In the genomic region with DNA sequence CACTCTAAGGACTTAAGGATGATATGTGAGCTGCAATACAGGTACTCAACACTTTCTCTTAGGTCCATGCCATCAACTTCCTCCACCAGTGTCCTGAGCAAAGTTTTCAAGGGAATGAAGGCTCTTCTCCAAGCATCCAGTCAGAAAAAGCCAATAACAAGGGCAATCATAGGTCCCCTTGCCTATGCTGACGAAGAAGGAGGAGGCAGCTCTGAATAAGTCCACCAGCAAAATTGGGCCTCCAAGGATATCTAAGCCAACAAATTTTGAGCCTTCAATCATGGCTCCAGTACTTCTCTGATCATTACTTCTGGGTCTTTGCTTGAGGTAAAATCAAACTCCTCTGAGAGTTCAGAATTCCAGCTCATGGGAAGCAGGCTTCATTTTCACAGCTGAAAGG, we compare ENCODE assay signal across 8 mouse cellular contexts.
DNase-seq lines count a peak whose midpoint lies in the region; TF ChIP-seq lines count a peak whose summit lies in the region.
"Not testable (repeated sequence)": the region's sequence is repeated elsewhere in the genome, so short reads cannot be mapped to it uniquely, and the experiment has no call there.

No protein-coding gene starts in this region.

- not testable (repeated sequence) for H3K4me1 ChIP-seq in heart, adult 2 months (ENCODE audit: control insufficient read depth, insufficient read depth, low read length)

- TF ChIP-seq POLR2A in heart, adult 2 months (IDR thresholded peaks at IDR 0.05; ENCODE audit: insufficient read depth, low read depth, low read length), result not testable (repeated sequence)

- TF ChIP-seq CTCF in heart, adult 2 months (IDR thresholded peaks at IDR 0.05), result not testable (repeated sequence)

- not testable (repeated sequence) for TF ChIP-seq EP300 in heart, adult 2 months (IDR thresholded peaks at IDR 0.05; ENCODE audit: insufficient read depth, low read depth, low read length)

- not testable (repeated sequence) for H3K4me3 ChIP-seq in heart, adult 2 months

- 43% methylated on average over 1 of the region's 1 CpGs for WGBS in heart, adult 2 months

- not testable (repeated sequence) for H3K27me3 ChIP-seq in heart, adult 2 months (ENCODE audit: control insufficient read depth, insufficient read depth, low read length)

- not testable (repeated sequence) for H3K36me3 ChIP-seq in heart, adult 2 months (ENCODE audit: control insufficient read depth, insufficient read depth, low read length)

- not testable (repeated sequence) for H3K27ac ChIP-seq in heart, adult 2 months

- DNase-seq in adrenal gland, postnatal 14 days, result peak; percentile 5
- DNase-seq in cerebellum, postnatal 4 days (ENCODE audit: low spot score in 2 of 2), result peak; percentile 23 to 38
- peak; percentile 9 to 30 for DNase-seq in heart, adult 2 months
- peak; percentile 1 to 2 for DNase-seq in kidney, postnatal 4 days
- DNase-seq in left cerebral cortex, adult 8-10 months (ENCODE audit: low spot score in 2 of 2), result peak; percentile 40 to 45
- DNase-seq in ovary, adult 18-20 months (ENCODE audit: low spot score), result peak; percentile 30
- DNase-seq in spleen, postnatal 36 days (ENCODE audit: low spot score in 2 of 2), result peak; percentile 13 to 14
- peak; percentile 12 for DNase-seq in urinary bladder, postnatal 14 days (ENCODE audit: low spot score)

- H3K9ac ChIP-seq in heart, adult 2 months (ENCODE audit: low read depth, low read length), result not testable (repeated sequence)

- intact Hi-C loops in heart, adult 2 months (cut with DNase I), result not testable (repeated sequence)

- H3K79me2 ChIP-seq in heart, adult 2 months (replicated peaks; ENCODE audit: control insufficient read depth, insufficient read depth, low read length), result not testable (repeated sequence)
